Mouse (Mus musculus): ENCODE measurements at regions not wholly inside any gene's neighbourhood (a gene's known extent, or its start where the extent isn't known, plus 50 kb on each side); places are given as distances from the start of the nearest gene placed in this dataset.

DNA sequence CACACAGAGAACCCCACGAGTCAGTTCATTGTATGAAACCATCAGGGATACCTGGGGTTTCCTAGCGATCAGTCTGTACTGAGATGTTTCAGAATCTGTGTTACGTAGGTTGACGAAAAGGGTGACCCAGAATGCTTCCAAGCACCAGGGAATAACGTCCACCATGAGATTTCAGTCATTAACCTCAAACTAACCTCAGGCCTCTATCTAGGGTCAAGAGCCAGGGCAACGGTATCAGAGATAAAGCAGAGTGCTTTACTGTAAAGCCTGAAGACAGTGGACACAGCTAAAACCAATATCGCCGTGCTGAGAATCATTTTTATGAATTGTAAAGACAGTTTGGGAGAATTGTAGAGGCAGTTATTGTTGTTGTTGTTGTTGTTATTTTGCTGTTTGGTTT is 52.9 kb upstream of the Errfi1 start:
- TF ChIP-seq POLR2A (IDR thresholded peaks at IDR 0.05; ENCODE audit: low read depth, low read length) (no peak), CTCF (conservative IDR thresholded peaks at IDR 0.05; ENCODE audit: insufficient read depth, insufficient read length, low read depth, low read length) (no peak)

All from kidney, adult 2 months (tissue).